10 mouse cellular contexts compared by ENCODE assay signal in the genomic region with DNA sequence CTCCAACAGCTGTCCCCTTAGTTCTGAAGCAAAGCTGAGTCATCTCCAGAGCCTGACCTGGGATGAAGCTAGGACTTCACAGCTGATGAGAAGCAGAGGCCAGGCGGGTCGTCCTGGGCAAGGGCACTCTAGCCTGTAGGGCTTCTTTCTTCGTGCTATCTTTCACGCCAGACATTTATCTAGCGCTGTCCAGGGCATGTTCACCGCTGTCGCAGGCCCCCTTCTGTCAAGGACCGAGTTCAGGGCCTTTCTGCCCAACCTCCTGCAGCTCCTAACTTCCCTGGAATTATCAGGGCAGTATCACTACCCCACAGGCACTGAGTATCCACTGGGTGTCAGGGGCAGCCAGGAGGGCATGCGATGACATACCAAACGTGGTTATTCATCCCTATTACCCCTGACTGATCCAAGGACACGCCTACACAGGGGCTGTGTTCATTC. TPM values are rescaled to one million over a fixed set of nuclear protein-coding genes. Genes with fewer than 3 reads are reported as not detected.
DNase-seq lines count a peak whose midpoint lies in the region; ATAC-seq and TF ChIP-seq lines count a peak whose summit lies in the region.
"Had no signal": no experiment of that assay in that cellular context is flagged by ENCODE, and none has a peak within 500 bp of the region (broad histone marks: within the 10 kb centered on the region; RNA-seq: fewer than 3 reads in every experiment).

No protein-coding gene starts in this region.

- H3K27ac ChIP-seq in neural tube, embryonic 13.5 days (replicated peaks) = no peak overlapping the region
- no peak overlapping the region for H3K27ac ChIP-seq in neural tube, embryonic 15.5 days (replicated peaks)
- H3K27ac ChIP-seq in liver, embryonic 11.5 days (ENCODE audit: low read depth, low read length) = peak overlapping the region; percentile 59
- no peak overlapping the region for H3K27ac ChIP-seq in thymus, adult 2 months (ENCODE audit: control insufficient read depth, insufficient read depth, low read length)
- H3K27ac ChIP-seq: hindbrain, embryonic 12.5 days had no signal

- DNase-seq in heart, adult 11 months = peak; percentile 91
- DNase-seq in heart, postnatal 4 days = no peak
- DNase-seq in liver, embryonic 11.5 days (ENCODE audit: low spot score) = peak; percentile 52
- DNase-seq in thymus, adult 2 months = no peak
- no peak for DNase-seq in gastrocnemius, postnatal 10 days
- DNase-seq in frontal cortex, adult 2 months (ENCODE audit: extremely low spot score in 1 of 2, low spot score in 1 of 2) = no peak
- DNase-seq: lung, postnatal 14 days had no signal

- WGBS in neural tube, embryonic 13.5 days = 80% methylated on average over 11 of the region's 11 CpGs
- WGBS in neural tube, embryonic 15.5 days = 80% methylated on average over 11 of the region's 11 CpGs
- WGBS in liver, embryonic 11.5 days = 30% methylated on average over 11 of the region's 11 CpGs
- 93% methylated on average over 11 of the region's 11 CpGs for WGBS in thymus, adult 2 months

- H3K27me3 ChIP-seq in neural tube, embryonic 13.5 days = no peaks in the 10 kb centered on the region
- H3K27me3 ChIP-seq in neural tube, embryonic 15.5 days (replicated peaks) = no peaks in the 10 kb centered on the region
- peaks cover 2% of the 10 kb centered on the region; the same call in 1 of the 2 replicates for H3K27me3 ChIP-seq in liver, embryonic 11.5 days (replicated peaks; ENCODE audit: control insufficient read depth, insufficient read depth, low read length)
- H3K27me3 ChIP-seq in thymus, adult 2 months (ENCODE audit: control insufficient read depth, insufficient read depth, low read length) = no peaks in the 10 kb centered on the region

- H3K4me1 ChIP-seq in neural tube, embryonic 13.5 days (replicated peaks) = peaks cover 55% of the 10 kb centered on the region
- H3K4me1 ChIP-seq in neural tube, embryonic 15.5 days = peaks cover 42% of the 10 kb centered on the region
- H3K4me1 ChIP-seq in liver, embryonic 11.5 days (replicated peaks; ENCODE audit: control insufficient read depth, insufficient read depth, low read length) = peaks cover 49% of the 10 kb centered on the region
- H3K4me1 ChIP-seq in thymus, adult 2 months (replicated peaks; ENCODE audit: control insufficient read depth, insufficient read depth, low read length) = peaks cover 24% of the 10 kb centered on the region

- no peak for TF ChIP-seq CTCF in thymus, adult 2 months (IDR thresholded peaks at IDR 0.05; ENCODE audit: borderline replicate concordance, control insufficient read depth, extremely low read depth, insufficient read depth, low read length, poor library complexity)

- peak overlapping the region; percentile 8; the same call in 1 of the 2 replicates for H3K4me2 ChIP-seq in neural tube, embryonic 13.5 days
- no peak overlapping the region for H3K4me2 ChIP-seq in neural tube, embryonic 15.5 days
- H3K4me2 ChIP-seq in liver, embryonic 11.5 days = peak overlapping the region; percentile 53
- H3K4me2 ChIP-seq: hindbrain, embryonic 12.5 days had no signal

- no peak overlapping the region for H3K4me3 ChIP-seq in neural tube, embryonic 13.5 days
- H3K4me3 ChIP-seq in neural tube, embryonic 15.5 days (replicated peaks) = no peak overlapping the region
- H3K4me3 ChIP-seq in liver, embryonic 11.5 days (ENCODE audit: low read depth, low read length) = peak overlapping the region; percentile 10
- H3K4me3 ChIP-seq in thymus, adult 2 months (ENCODE audit: control insufficient read depth, insufficient read depth, low read length) = no peak overlapping the region
- H3K4me3 ChIP-seq: hindbrain, embryonic 12.5 days had no signal

- no peaks in the 10 kb centered on the region for H3K9me3 ChIP-seq in neural tube, embryonic 13.5 days
- no peaks in the 10 kb centered on the region for H3K9me3 ChIP-seq in neural tube, embryonic 15.5 days (replicated peaks)
- no peaks in the 10 kb centered on the region for H3K9me3 ChIP-seq in liver, embryonic 11.5 days (ENCODE audit: control insufficient read depth, low read length)
- H3K9me3 ChIP-seq: hindbrain, embryonic 12.5 days had no signal

- no peak for TF ChIP-seq POLR2A in thymus, adult 2 months (IDR thresholded peaks at IDR 0.05; ENCODE audit: control insufficient read depth, extremely low read depth, insufficient read depth, low read length, poor library complexity)

- no peak for ATAC-seq in neural tube, embryonic 13.5 days (ENCODE audit: low read depth)
- no peak for ATAC-seq in neural tube, embryonic 15.5 days (ENCODE audit: low FRiP score)
- ATAC-seq in liver, embryonic 11.5 days (replicated peaks; ENCODE audit: low FRiP score) = peak; percentile 87

- H3K9ac ChIP-seq in neural tube, embryonic 13.5 days = no peak overlapping the region
- H3K9ac ChIP-seq in neural tube, embryonic 15.5 days (replicated peaks) = no peak overlapping the region
- H3K9ac ChIP-seq in liver, embryonic 11.5 days (ENCODE audit: low read depth, low read length) = no peak overlapping the region
- H3K9ac ChIP-seq: hindbrain, embryonic 12.5 days had no signal

- peaks cover 17% of the 10 kb centered on the region for H3K36me3 ChIP-seq in neural tube, embryonic 13.5 days
- 0 out of 2 replicates have a peak, but pooled peaks cover 2% of the 10 kb centered on the region for H3K36me3 ChIP-seq in neural tube, embryonic 15.5 days
- no peaks in the 10 kb centered on the region for H3K36me3 ChIP-seq in liver, embryonic 11.5 days (ENCODE audit: control insufficient read depth, insufficient read depth, low read length)
- no peaks in the 10 kb centered on the region for H3K36me3 ChIP-seq in thymus, adult 2 months (ENCODE audit: control insufficient read depth, insufficient read depth, low read length)
- H3K36me3 ChIP-seq: hindbrain, embryonic 12.5 days had no signal

RNA-seq across cellular contexts. Expression of a gene that starts 4.1 kb away (rescaled TPM):
- 10 to 100 TPM; 46.1 to 47.5 TPM for total RNA-seq in heart, postnatal 4 days (2021)
- 42.6 and 43.2 TPM in 2 replicates for polyA plus RNA-seq in neural tube, embryonic 13.5 days (2015; fragmentation: Nextera tagmentation; extraction: Ambion mirVana)
- polyA plus RNA-seq in neural tube, embryonic 15.5 days (2015; fragmentation: Nextera tagmentation; extraction: Ambion mirVana) = 49.1 and 55.9 TPM in 2 replicates
- 46.8 and 50.6 TPM in 2 replicates for polyA plus RNA-seq in liver, embryonic 11.5 days (2014; fragmentation: Nextera tagmentation; extraction: Ambion mirVana)
- polyA plus RNA-seq in thymus, adult 2 months (2012; rRNA removed) = 13.4 and 16.6 TPM in 2 replicates
- 10 to 100 TPM; 35.2 to 36.8 TPM for total RNA-seq in gastrocnemius, postnatal 10 days (2021)
- polyA plus RNA-seq in frontal cortex, adult 2 months (2012; rRNA removed) = 22.3 and 22.9 TPM in 2 replicates

Comparison
In these comparisons a context has a peak if more than half of its experiments do, and no peak if none do; other contexts are left out.
1. DNase-seq: peak in heart, adult 11 months (single experiment) and liver, embryonic 11.5 days (single experiment); none in heart, postnatal 4 days (single experiment), thymus, adult 2 months (single experiment), gastrocnemius, postnatal 10 days (single experiment) and frontal cortex, adult 2 months (0 of 2).